Mouse (Mus musculus) neural tube, embryonic 10.5 days (tissue): ENCODE results near the gene Osbp2.
A peak's percentile ranks its signal among the peaks of the same experiment; 100 is the strongest.

Experiments
- DNase-seq: peaks from one replicate; pipeline ENCODE4 v3.0.0-alpha.2; 2017; ENCODE audit warnings: low spot score; ENCODE audit errors: extremely low spot score

Gene Osbp2

DNA sequence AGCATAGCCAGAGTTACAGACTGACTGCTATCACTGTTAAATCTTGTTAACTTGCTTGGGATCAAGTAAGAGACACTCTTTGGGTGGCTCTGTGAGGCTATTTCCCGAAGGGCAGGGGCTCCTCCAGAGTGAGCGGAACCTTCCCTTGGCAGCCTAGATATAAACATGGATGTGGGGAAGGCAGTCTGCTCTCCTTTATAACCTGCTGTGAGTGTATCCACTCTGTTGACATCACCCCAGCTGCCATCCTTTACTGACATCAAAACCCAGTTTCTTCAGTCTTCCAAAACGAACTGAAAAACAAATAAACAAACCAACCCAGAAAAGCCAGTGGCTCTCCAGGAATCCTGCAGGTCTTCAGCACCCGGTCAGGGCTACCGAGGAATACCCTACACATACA, 39.6 kb downstream of the Osbp2 start:
- no peak for DNase-seq

DNA sequence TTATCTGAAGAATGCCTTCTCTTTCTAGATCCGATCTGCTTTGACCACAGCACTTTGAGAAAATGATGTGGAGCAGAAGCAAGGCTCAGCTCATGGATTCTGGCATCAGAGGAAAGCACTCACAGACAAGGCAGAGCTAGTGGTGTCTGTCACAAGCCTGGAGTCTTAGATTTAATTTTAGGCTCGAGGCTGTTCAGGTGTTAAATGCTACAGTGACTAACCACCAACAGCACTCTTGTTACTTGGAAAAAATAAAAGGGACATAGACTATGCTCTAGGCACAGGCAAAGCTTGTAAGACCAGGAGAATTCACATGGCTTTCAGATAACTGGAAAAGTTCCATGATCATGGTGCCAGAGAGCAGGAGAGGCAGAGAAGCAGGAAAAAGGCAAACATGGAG, 40.3 kb downstream of the Osbp2 start:
- DNase-seq: no peak

DNA sequence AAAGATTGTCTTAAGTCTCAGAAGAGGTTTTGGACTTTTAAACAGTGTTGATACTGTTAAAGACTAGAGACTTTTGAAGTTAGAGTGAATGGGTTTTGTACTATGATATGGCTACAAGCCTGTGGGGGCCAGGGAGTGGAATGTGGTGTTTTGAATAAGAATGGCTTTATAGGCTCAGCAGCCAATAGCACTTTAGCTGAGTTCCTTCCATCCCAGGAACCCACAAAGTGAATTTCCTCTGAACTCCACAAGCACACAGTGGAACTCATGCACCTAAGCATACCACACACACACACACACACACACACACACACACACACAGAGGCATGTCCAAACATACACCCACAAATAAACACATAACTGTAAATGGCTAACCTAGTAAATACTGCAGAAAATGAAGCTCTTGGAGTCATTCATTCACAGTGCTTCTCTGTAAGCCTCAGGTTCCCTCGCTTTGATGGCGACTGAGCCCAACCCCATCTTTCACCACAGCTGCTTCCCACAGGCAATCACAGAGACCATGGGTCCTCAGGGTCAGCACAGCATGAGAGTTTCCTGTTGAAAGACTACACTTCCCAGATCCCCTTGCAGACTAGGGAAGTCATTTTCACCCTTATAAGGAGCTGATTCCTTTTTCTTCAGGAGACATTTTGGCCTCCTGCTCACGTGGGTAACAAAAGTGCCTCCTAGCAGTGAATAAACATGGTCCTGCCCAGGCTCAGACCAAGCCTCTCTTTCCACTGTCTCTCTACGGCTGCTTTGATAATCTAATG, 45.5 kb downstream of the Osbp2 start:
- no peak for DNase-seq

DNA sequence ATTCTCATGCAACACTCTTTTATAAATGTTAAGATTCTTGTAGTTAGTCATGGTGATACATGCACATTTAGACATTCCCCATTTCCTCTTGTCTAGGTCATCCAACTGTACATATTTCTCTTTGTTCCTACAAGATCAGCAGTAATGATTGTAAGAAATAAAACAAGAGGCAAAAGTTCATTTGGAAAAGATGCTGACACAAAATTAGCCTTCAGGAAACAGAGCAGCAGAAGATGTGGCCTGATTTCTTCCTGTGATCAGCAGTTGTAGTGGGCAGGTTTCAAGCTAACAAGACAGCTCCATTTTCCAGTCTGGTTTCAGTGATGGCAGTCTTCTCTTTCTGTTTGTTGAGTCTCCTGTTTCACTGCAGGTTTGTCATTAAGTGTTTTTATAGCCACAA, 47.8 kb downstream of the Osbp2 start:
- no peak for DNase-seq

DNA sequence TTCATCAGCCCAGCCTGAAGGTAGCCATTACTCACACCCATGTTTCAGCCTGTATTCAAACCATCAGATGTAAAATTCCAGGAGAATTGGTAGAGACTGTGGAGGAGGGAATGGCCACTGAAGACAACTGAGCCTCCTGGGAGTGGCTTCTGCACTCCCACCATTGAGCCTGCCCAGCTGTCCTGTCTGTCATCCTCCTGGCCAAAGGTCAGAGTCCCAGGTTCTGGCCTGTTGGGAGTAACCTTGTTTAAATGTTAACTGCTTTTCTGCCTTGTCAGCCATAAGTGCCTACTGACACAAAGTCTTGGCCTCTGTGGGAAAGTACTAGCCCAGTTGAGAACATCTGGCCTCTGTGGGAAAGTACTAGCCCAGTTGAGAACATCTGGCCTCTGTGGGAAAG, 50.4 kb downstream of the Osbp2 start:
- no peak for DNase-seq

DNA sequence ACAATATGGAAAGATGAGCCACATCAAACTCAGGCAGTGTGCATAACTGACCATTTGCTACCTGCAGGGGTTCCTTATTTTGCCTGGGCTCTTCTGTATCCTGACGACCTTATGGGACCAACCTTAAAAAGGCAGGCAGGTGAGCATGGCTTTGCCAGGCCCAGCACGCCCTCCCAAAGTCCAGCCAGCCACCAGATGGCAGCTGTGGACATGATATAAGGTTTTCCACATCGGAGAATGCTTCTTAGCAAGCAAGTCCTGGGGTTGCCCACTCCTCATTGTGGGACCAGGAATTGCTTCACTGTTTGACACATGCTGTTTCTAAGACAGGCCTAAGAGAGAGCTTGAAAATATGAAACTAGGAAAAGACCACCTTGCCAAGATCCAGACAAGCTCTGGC, 55.5 kb downstream of the Osbp2 start:
- DNase-seq: no peak

DNA sequence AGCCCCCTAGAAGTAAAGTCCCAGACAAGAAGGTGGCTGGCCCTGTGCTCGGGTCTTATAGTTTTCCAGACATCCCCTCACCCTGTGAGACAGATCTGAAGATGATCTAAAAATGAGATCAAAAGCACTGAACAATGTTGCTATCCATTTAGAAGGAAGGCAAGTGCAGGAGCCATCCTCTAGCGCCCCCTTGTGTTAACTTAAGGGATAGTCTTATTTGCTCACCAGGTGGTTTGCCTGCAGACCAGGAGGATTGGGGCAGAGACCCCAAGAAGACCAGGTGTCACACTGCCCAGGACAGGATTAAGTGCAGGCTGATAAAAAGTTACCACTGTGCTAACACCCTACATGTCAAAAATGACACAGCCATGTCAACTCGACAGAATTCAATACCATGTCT, 58.3 kb downstream of the Osbp2 start:
- DNase-seq: peak; percentile 21

DNA sequence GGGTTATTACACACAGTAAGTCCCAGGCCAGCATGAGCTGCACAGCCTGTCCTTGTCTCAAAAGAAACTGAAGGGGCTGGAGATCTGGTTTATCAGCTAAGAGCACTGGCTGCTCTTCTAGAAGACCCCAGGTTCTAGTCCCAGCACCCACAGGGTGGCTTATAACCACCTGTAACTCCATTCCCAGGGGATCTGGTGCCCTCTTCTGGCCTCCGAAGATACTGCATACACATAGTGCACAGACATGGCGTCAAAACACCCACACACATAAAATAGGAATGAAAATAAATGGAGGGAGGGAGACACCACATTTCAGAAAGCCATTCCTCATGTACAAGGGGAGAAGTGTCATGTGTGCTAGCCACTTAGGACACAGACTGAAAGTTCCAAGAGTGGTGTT, 59.1 kb downstream of the Osbp2 start:
- DNase-seq: no peak

DNA sequence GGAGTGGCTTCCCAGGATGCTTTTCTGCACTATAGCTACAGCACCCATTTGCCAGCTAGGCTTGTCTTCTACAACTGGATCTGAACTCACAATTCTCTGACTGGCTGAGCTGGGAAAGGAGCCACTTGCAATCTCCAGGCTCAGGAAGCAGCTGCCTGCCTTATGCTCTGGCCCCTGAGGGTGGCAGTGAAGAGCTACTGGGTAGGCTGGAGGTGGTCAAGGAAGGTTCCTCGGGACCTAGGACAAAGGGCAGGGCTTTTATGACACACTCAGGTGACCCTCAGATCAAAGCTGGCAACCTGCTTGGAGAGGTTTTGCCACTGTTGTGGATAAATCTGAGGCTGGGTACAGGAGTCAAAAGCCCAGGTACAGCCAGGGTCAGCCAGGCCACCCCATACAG, 61.6 kb downstream of the Osbp2 start:
- no peak for DNase-seq

DNA sequence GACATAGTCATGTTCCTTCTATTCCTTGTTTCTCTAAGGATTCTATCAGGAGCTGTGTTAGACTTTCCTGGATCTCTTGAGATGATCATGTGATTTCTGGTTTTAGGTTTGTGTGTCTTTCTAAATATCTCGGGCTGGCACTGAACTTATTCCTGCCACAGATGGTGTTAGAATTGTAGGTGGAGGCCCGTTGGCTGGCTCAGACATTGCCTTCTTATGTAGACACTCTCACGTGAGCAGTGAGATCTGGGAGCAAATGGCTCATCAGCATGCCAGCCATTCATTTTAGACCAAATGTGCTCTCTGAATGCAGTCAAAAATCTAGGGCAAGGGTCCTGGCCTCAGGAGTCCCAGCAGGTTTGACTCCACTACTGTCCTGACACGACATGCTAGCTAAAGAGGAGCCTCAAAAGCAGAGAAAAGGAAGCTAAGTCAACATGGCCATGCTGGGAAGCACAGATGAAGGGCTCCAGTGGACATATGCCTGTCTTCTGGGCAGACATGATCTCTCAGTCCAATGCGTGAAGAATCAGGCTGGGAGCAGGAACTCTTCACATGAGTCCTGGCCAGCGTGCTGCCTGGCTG, 66.0 kb downstream of the Osbp2 start:
- no peak for DNase-seq

DNA sequence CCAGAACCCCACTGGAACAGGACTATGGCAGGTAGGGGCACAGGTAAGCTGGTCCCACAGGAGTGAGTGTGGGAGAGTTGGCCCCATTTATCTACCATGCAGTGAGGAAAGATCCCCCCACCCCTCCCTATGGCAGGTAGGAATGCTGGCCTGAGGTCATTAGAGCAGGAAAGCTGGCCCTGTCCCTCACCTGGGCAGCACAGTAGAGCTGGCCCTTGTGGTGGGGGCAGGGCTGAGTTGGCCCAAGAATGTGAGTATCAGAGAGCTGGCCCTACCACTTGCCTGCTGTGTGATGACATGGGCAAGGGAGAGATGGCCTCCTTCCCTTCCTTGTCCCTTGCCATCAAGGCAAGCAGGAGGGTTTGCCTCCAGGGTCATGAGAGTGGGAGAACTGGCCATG, 73.0 kb downstream of the Osbp2 start:
- DNase-seq: no peak

DNA sequence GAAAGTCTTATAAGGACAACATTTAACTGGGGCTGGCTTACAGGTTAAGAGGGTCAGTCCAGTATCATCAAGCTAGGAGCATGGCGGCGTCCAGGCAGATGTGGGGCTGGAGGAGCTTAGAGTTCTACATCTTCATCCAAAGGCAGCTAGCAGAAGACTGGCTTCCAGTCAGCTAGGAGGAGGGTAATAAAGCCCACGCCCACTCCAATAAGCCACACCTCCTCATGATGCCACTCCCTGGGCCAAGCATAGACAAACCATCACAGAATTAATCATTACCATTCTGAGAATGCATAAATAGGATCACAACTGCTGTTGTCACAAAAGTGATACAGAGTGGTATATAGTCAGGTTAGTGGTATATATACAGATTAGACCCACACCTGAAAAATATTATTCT, 73.8 kb downstream of the Osbp2 start:
- DNase-seq: no peak

DNA sequence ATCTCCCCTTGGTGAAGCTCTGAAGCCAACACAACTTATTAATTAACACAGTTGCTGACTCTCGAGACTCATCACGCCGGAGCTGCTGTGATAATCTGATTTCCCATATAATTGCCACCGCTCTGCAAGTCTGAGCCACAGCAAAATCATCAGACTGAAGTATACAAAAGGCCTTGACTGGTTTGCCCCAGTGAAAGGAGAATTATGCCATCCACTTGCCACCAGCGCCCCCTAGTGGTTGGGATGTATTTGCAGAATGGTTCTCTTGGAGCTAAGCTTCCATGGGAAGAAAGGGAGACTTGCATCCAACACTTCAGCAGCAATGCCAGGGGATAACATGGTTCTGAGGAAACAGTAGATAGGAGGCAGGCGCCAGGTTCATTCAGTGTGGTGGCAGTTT, 77.1 kb downstream of the Osbp2 start:
- DNase-seq: peak; percentile 90

DNA sequence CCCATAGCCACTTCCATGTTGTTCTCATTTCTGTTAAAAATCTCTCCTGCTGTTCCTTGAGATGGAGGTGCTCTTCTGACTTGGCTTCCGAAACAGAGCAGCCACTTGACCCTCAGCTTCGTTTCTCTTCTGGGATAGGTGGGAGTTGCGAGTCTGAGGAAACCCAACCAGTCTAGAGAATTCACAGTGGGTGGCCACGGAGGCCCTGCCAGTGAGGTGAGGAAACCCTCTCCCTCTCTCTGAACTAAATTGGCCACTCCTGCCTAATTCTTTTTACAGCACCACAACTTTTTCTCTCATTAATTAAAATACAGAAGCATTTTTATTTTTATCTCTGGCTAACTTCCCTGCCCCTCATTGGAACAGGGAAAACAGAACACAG, 88.4 kb downstream of the Osbp2 start:
- DNase-seq: no peak

DNA sequence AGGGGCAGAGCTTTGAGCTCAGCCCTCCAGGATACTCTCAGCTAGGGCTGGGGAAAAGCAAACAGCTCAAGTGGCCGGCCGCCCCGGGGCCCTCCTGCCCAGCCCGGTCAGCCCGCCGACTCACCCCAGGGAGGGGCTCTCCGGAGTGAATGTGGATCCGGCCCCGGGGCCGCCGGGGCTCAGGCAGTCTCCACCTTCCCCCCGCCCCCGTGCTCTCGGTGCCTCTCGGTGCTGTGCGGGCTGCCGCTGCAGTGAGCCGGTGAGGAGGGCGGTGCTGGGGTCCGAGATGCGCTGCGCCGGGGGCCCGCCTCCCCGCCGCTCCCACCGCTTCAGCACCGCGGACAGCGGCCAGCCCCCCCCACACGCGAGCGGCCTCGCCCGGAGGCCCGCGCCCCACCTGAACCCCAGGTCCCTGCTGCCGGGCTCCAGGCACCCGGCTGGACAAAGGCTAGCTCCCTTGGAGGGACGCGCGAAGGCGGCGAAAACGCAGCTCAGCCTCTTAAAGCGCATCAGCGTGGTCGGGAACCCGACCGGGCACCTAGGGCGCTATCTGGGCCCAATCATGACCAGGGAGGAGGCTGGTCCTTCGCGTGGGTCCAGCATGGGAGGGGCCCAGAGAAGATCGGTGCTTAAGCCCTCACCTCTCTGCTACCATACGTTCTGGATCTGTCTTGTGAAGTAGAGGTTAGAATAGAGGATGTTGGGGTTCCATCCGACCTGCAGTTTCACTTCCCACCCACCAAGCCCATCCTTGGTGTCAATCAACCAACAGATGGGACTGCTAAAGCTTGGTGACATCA, 89.0 kb downstream of the Osbp2 start:
- peak; percentile 58 for DNase-seq

DNA sequence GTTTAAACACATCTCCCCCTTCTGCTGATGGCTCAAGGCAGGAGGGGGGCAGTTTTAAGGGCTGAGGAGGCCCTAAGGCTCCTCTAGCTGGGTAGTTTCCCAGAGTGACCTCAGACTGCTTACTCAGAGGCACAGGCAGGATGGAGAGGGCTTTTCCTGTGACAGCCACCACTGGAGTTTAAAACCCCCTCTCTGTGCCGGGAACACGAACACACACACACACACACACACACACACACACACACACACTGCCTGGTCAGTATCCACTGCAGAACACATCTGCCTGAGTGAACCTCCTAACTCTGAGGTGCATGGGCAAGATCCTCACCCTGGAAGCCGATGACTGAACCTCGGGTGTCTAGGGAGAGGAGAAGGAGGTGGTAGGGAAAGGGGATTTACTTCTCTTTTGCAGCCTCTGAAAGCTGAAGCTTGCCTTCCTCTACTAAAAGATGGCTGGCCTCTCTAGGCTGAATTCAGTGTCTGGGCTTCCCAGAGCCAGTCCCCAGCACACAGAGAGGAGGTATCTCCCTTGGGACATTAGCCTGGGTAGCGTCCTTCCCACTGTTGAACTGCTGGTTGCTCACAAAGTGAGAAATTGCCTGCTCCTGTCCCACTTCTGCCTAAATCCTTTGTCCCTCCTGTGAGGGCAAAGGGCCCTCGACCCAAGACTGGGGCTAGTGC, 89.8 kb downstream of the Osbp2 start:
- DNase-seq: no peak

DNA sequence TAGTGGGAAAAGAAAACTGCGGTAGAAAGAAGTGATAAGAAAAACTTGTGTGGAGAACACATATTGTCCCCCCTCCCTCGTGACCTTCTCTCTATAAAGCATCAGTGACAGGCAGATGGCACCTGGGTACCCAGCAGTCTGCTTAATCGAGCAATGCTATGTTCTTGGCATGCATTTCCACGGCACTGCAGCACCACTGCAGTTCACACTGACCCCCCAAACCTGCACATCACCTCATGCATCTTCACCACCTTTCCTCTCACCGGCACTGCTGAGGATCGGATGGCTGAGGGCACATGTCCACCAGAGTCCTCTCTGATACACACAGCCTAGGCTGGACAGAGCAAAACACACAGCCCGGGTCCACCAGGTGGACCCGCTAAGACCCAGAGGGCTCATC, 90.6 kb downstream of the Osbp2 start:
- DNase-seq: no peak

DNA sequence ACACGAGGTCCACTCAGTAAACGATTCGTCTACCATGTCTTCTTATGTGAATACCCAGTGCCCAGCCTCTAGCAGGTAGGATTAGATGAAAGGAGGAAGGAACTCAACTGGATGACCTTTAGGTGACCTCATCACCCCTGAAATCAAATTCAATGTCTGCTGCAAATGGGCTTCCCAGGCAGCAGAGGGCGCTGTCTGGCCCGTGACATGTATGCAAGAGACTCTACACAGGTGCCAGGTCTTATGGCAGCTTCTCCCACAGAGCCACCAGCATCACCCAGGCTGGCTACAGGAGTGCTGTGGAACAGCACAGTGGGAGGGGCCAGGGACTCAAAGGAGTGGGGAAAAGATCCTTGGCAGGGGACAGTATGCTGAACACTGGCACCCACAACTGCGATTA, 92.4 kb downstream of the Osbp2 start:
- no peak for DNase-seq

DNA sequence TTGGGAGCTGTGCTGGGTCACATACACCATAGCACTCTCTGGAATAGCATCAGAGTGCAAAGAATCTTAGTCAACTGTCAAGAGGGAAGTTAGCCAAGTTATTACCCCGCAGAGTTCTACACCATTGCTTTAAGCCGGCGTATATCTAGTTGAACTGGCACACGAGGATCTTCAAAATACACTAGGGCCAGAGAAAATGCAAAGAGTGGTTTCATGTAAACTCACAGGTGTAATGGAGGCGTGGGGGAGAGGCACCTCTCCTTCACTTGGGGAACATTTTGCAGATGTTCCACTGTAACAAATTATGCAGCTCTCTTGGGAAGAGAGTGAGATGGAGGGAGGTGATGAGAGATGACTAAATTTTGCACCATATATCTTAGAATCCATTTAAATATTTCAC, 95.9 kb downstream of the Osbp2 start:
- DNase-seq: no peak

DNA sequence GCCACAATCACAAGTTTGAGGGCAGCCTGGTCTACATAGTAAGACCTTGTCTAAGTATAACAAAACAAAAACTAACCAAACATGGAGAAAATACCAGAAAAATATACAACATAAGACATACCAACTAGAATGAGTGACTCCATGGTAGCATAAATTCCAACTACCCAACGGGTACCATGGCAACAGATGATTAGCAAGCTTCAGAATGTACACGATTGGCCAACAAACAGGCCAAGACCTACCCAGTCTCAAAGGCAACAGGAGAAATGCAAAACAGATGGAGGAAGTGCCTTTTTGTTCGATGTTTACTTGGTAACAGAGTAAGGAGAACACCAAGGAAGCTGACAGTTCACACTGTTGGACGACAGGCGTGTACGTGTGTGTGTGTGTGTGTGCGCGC, 96.7 kb downstream of the Osbp2 start:
- no peak for DNase-seq

DNA sequence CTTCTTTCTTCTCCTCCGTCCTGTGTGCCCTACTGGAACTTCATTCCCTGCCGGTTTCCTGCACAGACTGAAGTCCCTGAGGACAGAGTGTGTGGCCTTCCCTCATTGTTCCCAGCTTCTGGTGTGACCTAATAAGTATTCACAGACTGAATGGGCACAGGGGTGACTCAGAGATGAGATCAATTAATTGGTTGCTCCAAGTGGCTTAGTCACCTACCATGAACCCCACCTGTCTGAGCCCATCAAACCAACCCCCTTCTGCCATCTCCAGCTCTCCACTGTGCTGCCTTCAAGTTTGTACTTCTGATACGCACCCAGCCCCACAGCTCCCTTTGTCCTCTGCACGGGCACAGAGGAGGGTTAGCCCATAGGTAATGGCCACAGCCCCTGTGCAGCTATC, 99.4 kb downstream of the Osbp2 start:
- DNase-seq: no peak
